Mouse (Mus musculus) midbrain, embryonic 14.5 days (tissue): Measurements from ENCODE around the gene Cx3cr1. TPM values are rescaled to one million over a fixed set of nuclear protein-coding genes. Genes with fewer than 3 reads are reported as not detected.

ENCODE experiments used
- ATAC-seq: fragments of 200-750 bp; cut with Nextera tagmentation; 2 replicates; pipeline ENCODE4 v1.8.0; 2017; ENCODE audit warnings: moderate number of reproducible peaks, moderate library complexity; ENCODE audit not compliant: low FRiP score, low TSS enrichment
- DNase-seq: peaks from one replicate; pipeline ENCODE4 v3.0.0-alpha.2; 2015
- H3K27ac ChIP-seq: fragments of 300-500 bp; sonication (generic); replicated peaks from 2 replicates; pipeline ENCODE4 v1.5.1; 2014; ENCODE audit warnings: mild to moderate bottlenecking, low read depth, low read length, moderate library complexity
- H3K27me3 ChIP-seq: fragments of 300-500 bp; sonication (generic); 2 replicates; pipeline ENCODE4 v1.6.1; 2014; ENCODE audit warnings: low read length, control low read depth, mixed read lengths; ENCODE audit not compliant: control insufficient read depth, insufficient read depth
- H3K36me3 ChIP-seq: fragments of 300-500 bp; sonication (generic); 2 replicates; pipeline ENCODE4 v1.6.1; 2014; ENCODE audit warnings: low read length, control low read depth; ENCODE audit not compliant: control insufficient read depth, insufficient read depth
- H3K4me1 ChIP-seq: fragments of 300-500 bp; sonication (generic); 2 replicates; pipeline ENCODE4 v1.6.1; 2014; ENCODE audit warnings: mild to moderate bottlenecking, antibody characterized with exemption, low read length, control low read depth; ENCODE audit not compliant: control insufficient read depth, insufficient read depth
- H3K4me2 ChIP-seq: fragments of 300-500 bp; sonication (generic); 2 replicates; pipeline ENCODE4 v1.6.1; 2014; ENCODE audit warnings: mild to moderate bottlenecking, low read length, moderate library complexity
- H3K4me3 ChIP-seq: fragments of 300-500 bp; sonication (generic); replicated peaks from 2 replicates; pipeline ENCODE4 v1.5.1; 2014; ENCODE audit warnings: low read depth, low read length
- H3K9ac ChIP-seq: fragments of 300-500 bp; sonication (generic); replicated peaks from 2 replicates; pipeline ENCODE4 v1.6.1; 2014; ENCODE audit warnings: mild to moderate bottlenecking, low read length, moderate library complexity
- H3K9me3 ChIP-seq: fragments of 300-500 bp; sonication (generic); 2 replicates; pipeline ENCODE4 v1.6.1; 2016; ENCODE audit warnings: low read length, control low read depth, mixed read lengths; ENCODE audit not compliant: control insufficient read depth
- WGBS: fragments of 180-500 bp; shearing (Covaris S2); extraction: QIAGEN DNeasy Blood & Tissue Kit; methylation state at CpG from one replicate; pipeline ENCODE4 v1.1.7; 2014; 5-methylcytosine and 5-hydroxymethylcytosine counted together
- polyA plus RNA-seq: library from polyadenylated mRNA; unstranded; fragments of >200 nt; fragmentation: Nextera tagmentation; extraction: Ambion mirVana; gene quantifications from 2 replicates; pipeline ENCODE4 v1.2.1, GENCODE M21; 2014

Cx3cr1 gene
- polyA plus RNA-seq, 1 experiment from 2014 or later = 5.0 TPM

GRCm38 (mm10) chr9:120091696-120092238 lies 22.1 kb upstream of the Cx3cr1 start, which contains the start of gene Ccr8:
Ccr8 (plus strand) TSS chr9:120092114.
- ATAC-seq (no peak), DNase-seq (no peak)
- WGBS = 81% methylated on average over 5 of the region's 5 CpGs
- Histone ChIP-seq H3K36me3 (no peaks in the 10 kb centered on the region), H3K9ac (no peak within 1 kb of the TSS), H3K4me1 (no peaks in the 10 kb centered on the region), H3K27ac (no peak within 1 kb of the TSS), H3K4me2 (no peak within 1 kb of the TSS), H3K27me3 (no peaks in the 10 kb centered on the region), H3K4me3 (no peak within 1 kb of the TSS), H3K9me3 (no peaks in the 10 kb centered on the region)

GRCm38 (mm10) chr9:120091086-120091485 lies 21.4 kb upstream of the Cx3cr1 start:
- H3K27ac ChIP-seq = no peak overlapping the region
- H3K4me1 ChIP-seq = no peaks in the 10 kb centered on the region
- no peak overlapping the region for H3K4me2 ChIP-seq
- 87% methylated on average over 10 of the region's 10 CpGs for WGBS
- DNase-seq (no peak), ATAC-seq (no peak)
- no peaks in the 10 kb centered on the region for H3K27me3 ChIP-seq
- no peaks in the 10 kb centered on the region for H3K9me3 ChIP-seq
- no peak overlapping the region for H3K9ac ChIP-seq
- no peak overlapping the region for H3K4me3 ChIP-seq
- H3K36me3 ChIP-seq = no peaks in the 10 kb centered on the region

GRCm38 (mm10) chr9:120089125-120089524 lies 19.4 kb upstream of the Cx3cr1 start:
- H3K9ac ChIP-seq = no peak overlapping the region
- no peak overlapping the region for H3K27ac ChIP-seq
- no peaks in the 10 kb centered on the region for H3K36me3 ChIP-seq
- no peak for ATAC-seq
- 89% methylated on average over 7 of the region's 7 CpGs for WGBS
- H3K27me3 ChIP-seq = no peaks in the 10 kb centered on the region
- H3K9me3 ChIP-seq = no peaks in the 10 kb centered on the region
- H3K4me3 ChIP-seq = no peak overlapping the region
- no peak for DNase-seq
- no peak overlapping the region for H3K4me2 ChIP-seq
- no peaks in the 10 kb centered on the region for H3K4me1 ChIP-seq

- ATAC-seq (no peak), DNase-seq (no peak)
- no peaks in the 10 kb centered on the region for H3K27me3 ChIP-seq
- H3K27ac ChIP-seq = no peak overlapping the region
- H3K9ac ChIP-seq = no peak overlapping the region
- no peaks in the 10 kb centered on the region for H3K36me3 ChIP-seq
- no peaks in the 10 kb centered on the region for H3K9me3 ChIP-seq
- no peaks in the 10 kb centered on the region for H3K4me1 ChIP-seq
- 86% methylated on average over 9 of the region's 9 CpGs for WGBS
- H3K4me2 ChIP-seq = no peak overlapping the region
- no peak overlapping the region for H3K4me3 ChIP-seq
Measured at GRCm38 (mm10) chr9:120084406-120084805, 14.7 kb upstream of the Cx3cr1 start.

GRCm38 (mm10) chr9:120083158-120083894 lies 13.6 kb upstream of the Cx3cr1 start:
- no peak overlapping the region for H3K4me2 ChIP-seq
- H3K36me3 ChIP-seq = no peaks in the 10 kb centered on the region

GRCm38 (mm10) chr9:120082691-120083090 lies 13.0 kb upstream of the Cx3cr1 start:
- H3K4me3 ChIP-seq = no peak overlapping the region
- no peak overlapping the region for H3K4me2 ChIP-seq
- H3K9ac ChIP-seq = no peak overlapping the region
- H3K4me1 ChIP-seq = no peaks in the 10 kb centered on the region
- no peaks in the 10 kb centered on the region for H3K36me3 ChIP-seq
- no peaks in the 10 kb centered on the region for H3K9me3 ChIP-seq
- 83% methylated on average over 4 of the region's 4 CpGs for WGBS
- ATAC-seq (no peak), DNase-seq (no peak)
- no peak overlapping the region for H3K27ac ChIP-seq
- H3K27me3 ChIP-seq = no peaks in the 10 kb centered on the region

More at GRCm38 (mm10) chr9:120083158-120083894, 13.6 kb upstream of the Cx3cr1 start:
- H3K4me3 ChIP-seq = no peak overlapping the region
- WGBS = 83% methylated on average over 18 of the region's 18 CpGs
- no peaks in the 10 kb centered on the region for H3K27me3 ChIP-seq
- DNase-seq = no peak
- H3K4me1 ChIP-seq = no peaks in the 10 kb centered on the region
- H3K27ac ChIP-seq = no peak overlapping the region
- H3K9me3 ChIP-seq = no peaks in the 10 kb centered on the region
- no peak for ATAC-seq
- H3K9ac ChIP-seq = no peak overlapping the region

GRCm38 (mm10) chr9:120081967-120082366 lies 12.3 kb upstream of the Cx3cr1 start:
- Histone ChIP-seq H3K4me3 (no peak overlapping the region), H3K4me2 (no peak overlapping the region), H3K36me3 (no peaks in the 10 kb centered on the region), H3K27ac (no peak overlapping the region), H3K9ac (no peak overlapping the region), H3K27me3 (no peaks in the 10 kb centered on the region), H3K4me1 (no peaks in the 10 kb centered on the region), H3K9me3 (no peaks in the 10 kb centered on the region)
- WGBS = 69% methylated on average over 5 of the region's 5 CpGs
- DNase-seq (no peak), ATAC-seq (no peak)

- DNase-seq (no peak), ATAC-seq (no peak)
- Histone ChIP-seq H3K27me3 (no peaks in the 10 kb centered on the region), H3K9me3 (no peaks in the 10 kb centered on the region), H3K4me1 (no peaks in the 10 kb centered on the region), H3K27ac (no peak overlapping the region), H3K9ac (no peak overlapping the region), H3K4me2 (no peak overlapping the region), H3K4me3 (no peak overlapping the region), H3K36me3 (no peaks in the 10 kb centered on the region)
- 73% methylated on average over 6 of the region's 6 CpGs for WGBS
Measured at GRCm38 (mm10) chr9:120081247-120081646, 11.6 kb upstream of the Cx3cr1 start.

- Histone ChIP-seq H3K9ac (no peak overlapping the region), H3K4me1 (no peaks in the 10 kb centered on the region), H3K9me3 (no peaks in the 10 kb centered on the region), H3K36me3 (no peaks in the 10 kb centered on the region), H3K27ac (no peak overlapping the region), H3K27me3 (no peaks in the 10 kb centered on the region), H3K4me2 (no peak overlapping the region), H3K4me3 (no peak overlapping the region)
- no peak for ATAC-seq
- DNase-seq = no peak
- WGBS = 87% methylated on average over 8 of the region's 8 CpGs
Measured at GRCm38 (mm10) chr9:120080546-120081108, 10.9 kb upstream of the Cx3cr1 start.
